Mouse (Mus musculus): ENCODE measurements around the gene Gne.

DNA sequence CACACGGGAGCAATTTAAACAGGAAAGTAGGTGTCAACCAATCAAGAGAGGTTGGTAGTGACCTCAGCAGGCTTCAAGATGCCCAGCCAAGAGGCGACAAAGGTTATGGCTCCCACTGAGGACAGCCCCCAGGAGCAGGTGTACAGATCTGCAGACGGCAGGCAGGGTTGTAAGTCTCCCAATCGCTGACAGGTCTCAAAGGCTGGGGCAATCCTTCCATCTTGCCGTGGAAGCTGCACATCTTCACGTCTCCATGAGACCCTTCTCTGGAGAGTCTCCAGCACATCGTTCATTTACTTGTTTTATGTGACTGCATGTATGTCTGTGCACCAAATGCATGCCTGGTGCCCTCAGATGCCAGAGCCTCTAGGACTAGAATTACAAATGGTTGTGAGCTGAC lies 26.8 kb upstream of the Gne start:
- TF ChIP-seq CTCF (IDR thresholded peaks at IDR 0.05) = no peak
- no peak for TF ChIP-seq EP300 (IDR thresholded peaks at IDR 0.05)
